Mouse (Mus musculus) hindbrain, embryonic 10.5 days (tissue): Measurements from ENCODE around the gene Arhgap32. TPM values are rescaled to one million over a fixed set of nuclear protein-coding genes. Genes with fewer than 3 reads are reported as not detected.
A peak's percentile ranks its signal among the peaks of the same experiment; 100 is the strongest.

Experiments
- DNase-seq: peaks from one replicate; pipeline ENCODE4 v3.0.0-alpha.2; 2017; ENCODE audit warnings: low spot score
- H3K27ac ChIP-seq: fragments of 300-500 bp; sonication (generic); 2 replicates; pipeline ENCODE4 v1.5.1; 2016; ENCODE audit warnings: mild to moderate bottlenecking, moderate library complexity
- H3K27me3 ChIP-seq: fragments of 300-500 bp; sonication (generic); 2 replicates; pipeline ENCODE4 v1.6.1; 2016; ENCODE audit warnings: mild to moderate bottlenecking; ENCODE audit not compliant: poor library complexity, insufficient read depth, severe bottlenecking
- H3K36me3 ChIP-seq: fragments of 300-500 bp; sonication (generic); 2 replicates; pipeline ENCODE4 v1.6.1; 2016; ENCODE audit warnings: mild to moderate bottlenecking, moderate library complexity
- H3K4me1 ChIP-seq: fragments of 300-500 bp; sonication (generic); replicated peaks from 2 replicates; pipeline ENCODE4 v1.6.1; 2016; ENCODE audit warnings: mild to moderate bottlenecking
- H3K4me3 ChIP-seq: fragments of 300-500 bp; sonication (generic); 2 replicates; pipeline ENCODE4 v1.5.1; 2016; ENCODE audit warnings: mild to moderate bottlenecking, moderate library complexity
- H3K9me3 ChIP-seq: fragments of 300-500 bp; sonication (generic); 2 replicates; pipeline ENCODE4 v1.6.1; 2016; ENCODE audit warnings: mild to moderate bottlenecking, moderate library complexity
- WGBS: fragments of 180-500 bp; shearing (Covaris S2); methylation state at CpG from one replicate; pipeline ENCODE4 v1.1.7; 2016; 5-methylcytosine and 5-hydroxymethylcytosine counted together
- polyA plus RNA-seq: library from polyadenylated mRNA; unstranded; fragments of >200 nt; fragmentation: Nextera tagmentation; extraction: Ambion mirVana; gene quantifications from 2 replicates; pipeline ENCODE4 v1.2.1, GENCODE M21; 2016

Gene Arhgap32
- polyA plus RNA-seq, 1 experiment from 2014 or later, result 4.6 TPM

DNA sequence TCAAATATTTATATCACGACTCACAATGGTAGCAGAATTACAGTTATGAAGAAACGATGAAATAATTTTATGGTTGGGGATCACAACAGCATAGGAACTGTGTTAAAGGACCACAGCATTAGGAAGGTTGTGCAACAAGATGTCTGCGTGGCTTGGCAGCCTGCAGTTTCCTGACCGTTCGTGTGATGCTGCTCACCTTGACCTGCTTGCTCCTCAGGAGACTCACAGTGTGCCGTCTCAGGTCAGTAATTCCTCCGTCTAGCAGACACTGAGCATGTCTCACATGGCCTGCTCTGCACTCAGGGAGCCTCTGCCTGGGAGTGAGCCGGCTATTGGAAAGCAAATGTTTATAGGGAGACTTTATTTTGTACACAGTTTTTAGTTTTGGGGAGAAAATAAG lies 54.8 kb downstream of the Arhgap32 start:
- Histone ChIP-seq H3K36me3 (0 out of 2 replicates have a peak, but pooled peaks cover 4% of the 10 kb centered on the region), H3K4me3 (no peak overlapping the region), H3K27me3 (no peaks in the 10 kb centered on the region), H3K27ac (no peak overlapping the region), H3K4me1 (no peaks in the 10 kb centered on the region), H3K9me3 (no peaks in the 10 kb centered on the region)
- 89% methylated on average over 8 of the region's 8 CpGs for WGBS
- no peak for DNase-seq

DNA sequence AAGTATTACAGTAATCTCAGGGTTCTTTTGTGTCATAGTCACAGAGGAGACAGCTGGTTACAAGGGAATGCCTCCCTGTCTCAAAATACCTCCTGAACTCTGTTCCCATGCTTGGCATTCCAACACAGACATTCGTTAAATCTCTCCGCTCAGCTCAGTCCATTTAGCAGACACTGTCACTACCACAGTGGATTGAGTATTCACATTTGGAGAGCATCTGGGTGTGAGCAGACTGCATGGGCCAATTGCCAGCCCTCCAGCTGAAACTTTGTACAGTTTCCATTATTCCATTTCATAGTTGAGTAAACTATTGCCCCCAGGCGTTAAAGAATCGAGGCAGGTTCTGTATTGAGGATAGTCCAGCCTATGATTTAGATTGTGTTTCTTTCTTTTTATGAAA lies 60.7 kb downstream of the Arhgap32 start:
- H3K4me1 ChIP-seq, result no peaks in the 10 kb centered on the region
- 0 out of 2 replicates have a peak, but pooled peaks cover 4% of the 10 kb centered on the region for H3K36me3 ChIP-seq
- H3K9me3 ChIP-seq, result no peaks in the 10 kb centered on the region
- WGBS, result 88% methylated on average over 4 of the region's 4 CpGs
- no peak overlapping the region for H3K27ac ChIP-seq
- no peaks in the 10 kb centered on the region for H3K27me3 ChIP-seq
- DNase-seq, result no peak
- no peak overlapping the region for H3K4me3 ChIP-seq

DNA sequence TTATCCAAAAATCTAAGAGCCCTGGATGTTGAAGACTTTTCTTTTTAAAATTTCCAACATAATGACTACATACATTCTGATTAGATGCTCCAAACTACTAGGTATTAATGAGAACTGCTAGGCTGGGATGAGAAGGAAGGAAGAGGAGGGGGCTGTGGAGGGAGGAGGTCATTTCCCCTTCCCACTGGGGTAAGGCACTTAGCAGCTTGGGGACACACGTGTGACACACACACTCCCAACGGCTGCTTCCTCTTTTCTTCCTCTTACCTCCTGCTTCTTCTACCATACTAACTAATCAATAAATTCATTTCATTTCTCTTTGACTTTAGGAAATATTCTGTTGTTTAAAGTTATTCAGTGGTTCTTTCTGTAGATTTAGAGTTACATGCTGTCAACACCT lies 65.2 kb downstream of the Arhgap32 start:
- Histone ChIP-seq H3K27ac (no peak overlapping the region), H3K4me3 (no peak overlapping the region), H3K27me3 (no peaks in the 10 kb centered on the region), H3K36me3 (peaks cover 36% of the 10 kb centered on the region), H3K4me1 (no peaks in the 10 kb centered on the region), H3K9me3 (no peaks in the 10 kb centered on the region)
- WGBS, result 76% methylated on average over 2 of the region's 2 CpGs
- no peak for DNase-seq

DNA sequence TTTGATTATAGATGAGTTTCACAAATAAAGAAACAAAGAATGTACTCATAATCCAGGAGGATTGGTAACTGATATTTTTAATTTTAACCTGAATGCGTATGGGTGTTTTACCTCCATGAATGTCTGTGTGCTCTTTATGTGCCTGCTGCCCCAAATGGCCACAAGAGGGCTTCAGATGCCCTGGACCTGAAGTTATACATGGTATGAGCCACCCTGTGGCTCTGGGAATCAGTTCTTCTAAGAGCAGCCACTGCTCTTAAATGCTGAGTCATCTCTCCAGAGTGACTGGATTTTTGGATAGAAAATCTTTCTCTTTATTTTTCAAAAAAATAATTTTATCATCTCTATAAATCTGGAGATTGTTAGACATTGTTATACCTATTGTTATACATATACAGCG lies 70.6 kb downstream of the Arhgap32 start:
- DNase-seq, result peak; percentile 17
- Histone ChIP-seq H3K36me3 (peaks cover 52% of the 10 kb centered on the region), H3K4me1 (no peaks in the 10 kb centered on the region), H3K27ac (no peak overlapping the region), H3K4me3 (no peak overlapping the region), H3K27me3 (no peaks in the 10 kb centered on the region), H3K9me3 (no peaks in the 10 kb centered on the region)
- 93% methylated on average over 2 of the region's 2 CpGs for WGBS

DNA sequence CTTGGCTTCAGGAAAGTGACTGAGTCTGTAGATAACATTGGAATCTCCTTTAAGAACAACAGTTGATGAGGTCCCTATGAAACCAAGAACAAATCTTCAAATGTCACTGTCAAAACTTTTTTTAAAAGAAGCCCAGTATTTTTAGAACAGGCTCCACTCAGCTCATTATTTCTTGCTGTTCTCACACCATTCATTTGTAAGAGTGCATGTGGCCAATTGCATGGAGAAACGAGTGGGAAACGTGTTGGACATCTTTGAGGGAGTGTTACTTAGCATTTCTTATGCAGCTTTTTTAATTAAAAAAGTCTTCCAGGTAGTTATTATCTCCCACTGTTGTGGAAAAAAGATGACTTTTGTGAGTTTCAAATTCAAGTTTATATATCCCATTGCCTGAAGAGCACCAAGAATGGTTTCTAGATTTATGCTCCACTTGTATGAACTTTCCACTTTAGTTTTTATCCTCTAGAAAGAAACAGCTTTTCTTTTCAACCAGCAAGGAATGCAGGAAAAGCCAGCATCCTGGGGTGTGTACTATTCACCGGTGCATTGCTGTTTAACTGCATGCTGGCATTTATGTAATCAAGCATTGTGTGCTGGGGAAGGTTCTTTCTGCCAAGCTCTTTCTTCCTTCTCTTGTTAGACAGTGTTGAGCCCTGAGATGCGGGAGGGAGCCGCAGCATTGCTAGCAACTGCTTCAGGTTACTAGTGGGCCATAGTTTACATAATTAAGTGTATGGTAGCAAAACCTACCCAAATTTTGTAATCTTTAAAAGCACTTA lies 76.5 kb downstream of the Arhgap32 start:
- H3K36me3 ChIP-seq, result peaks cover 19% of the 10 kb centered on the region
- H3K4me3 ChIP-seq, result no peak overlapping the region
- no peaks in the 10 kb centered on the region for H3K27me3 ChIP-seq
- 49% methylated on average over 5 of the region's 5 CpGs for WGBS
- no peak overlapping the region for H3K27ac ChIP-seq
- H3K9me3 ChIP-seq, result no peaks in the 10 kb centered on the region
- no peak for DNase-seq
- H3K4me1 ChIP-seq, result no peaks in the 10 kb centered on the region

DNA sequence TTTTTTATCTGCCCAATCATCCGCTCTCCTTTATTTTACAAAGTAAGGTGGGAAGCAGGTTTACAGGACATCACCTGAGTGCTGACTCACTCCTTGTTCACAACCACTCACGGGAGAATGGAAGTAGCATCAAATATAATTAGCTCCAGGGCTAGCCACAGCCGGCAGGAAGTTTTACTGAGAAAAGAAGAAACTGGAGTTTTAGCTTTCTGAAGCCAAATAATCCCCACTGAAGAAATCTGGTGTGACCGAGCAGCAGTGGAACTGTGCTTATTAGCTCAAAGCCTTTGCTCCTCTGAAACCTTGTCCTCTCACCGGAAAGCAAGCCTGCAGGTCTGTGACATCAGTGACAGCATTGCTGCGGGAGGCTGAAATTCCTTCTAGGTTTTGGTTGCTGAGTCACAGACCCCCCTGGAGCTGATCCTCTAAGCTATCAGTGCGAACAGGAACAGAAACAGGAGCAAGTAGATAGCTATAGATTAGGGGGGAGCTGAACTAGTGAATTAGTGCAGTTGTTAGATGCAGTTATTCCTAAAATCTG lies 88.6 kb downstream of the Arhgap32 start:
- H3K36me3 ChIP-seq, result peaks cover 6% of the 10 kb centered on the region; the same call in 1 of the 2 replicates
- H3K9me3 ChIP-seq, result no peaks in the 10 kb centered on the region
- peaks cover 3% of the 10 kb centered on the region for H3K4me1 ChIP-seq
- no peak overlapping the region for H3K27ac ChIP-seq
- DNase-seq, result no peak
- H3K4me3 ChIP-seq, result no peak overlapping the region
- WGBS, result 66% methylated on average over 7 of the region's 7 CpGs
- no peaks in the 10 kb centered on the region for H3K27me3 ChIP-seq

DNA sequence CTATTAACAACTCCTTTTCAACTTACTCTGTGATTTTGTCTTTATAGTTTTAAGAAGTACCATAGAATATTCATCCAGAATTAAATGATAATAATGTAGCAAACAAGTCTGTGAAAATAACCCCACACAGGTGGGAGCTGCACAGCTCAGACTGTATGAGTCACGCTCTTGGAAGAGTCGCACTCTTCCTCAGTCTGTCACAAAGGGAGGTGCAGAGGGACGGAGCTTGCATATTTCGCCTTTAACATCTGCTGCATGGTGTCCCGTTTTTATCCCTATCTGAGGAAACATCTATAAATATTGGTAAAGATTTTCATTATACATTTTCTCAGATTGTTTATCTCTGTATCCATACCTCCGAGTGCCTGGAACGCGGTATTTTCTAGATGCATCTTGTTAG lies 91.2 kb downstream of the Arhgap32 start:
- H3K4me1 ChIP-seq, result peaks cover 3% of the 10 kb centered on the region; the same call in 1 of the 2 replicates
- DNase-seq, result no peak
- no peak overlapping the region for H3K4me3 ChIP-seq
- 0 out of 2 replicates have a peak, but pooled peaks cover 7% of the 10 kb centered on the region for H3K36me3 ChIP-seq
- no peaks in the 10 kb centered on the region for H3K9me3 ChIP-seq
- 92% methylated on average over 8 of the region's 8 CpGs for WGBS
- no peaks in the 10 kb centered on the region for H3K27me3 ChIP-seq
- no peak overlapping the region for H3K27ac ChIP-seq

DNA sequence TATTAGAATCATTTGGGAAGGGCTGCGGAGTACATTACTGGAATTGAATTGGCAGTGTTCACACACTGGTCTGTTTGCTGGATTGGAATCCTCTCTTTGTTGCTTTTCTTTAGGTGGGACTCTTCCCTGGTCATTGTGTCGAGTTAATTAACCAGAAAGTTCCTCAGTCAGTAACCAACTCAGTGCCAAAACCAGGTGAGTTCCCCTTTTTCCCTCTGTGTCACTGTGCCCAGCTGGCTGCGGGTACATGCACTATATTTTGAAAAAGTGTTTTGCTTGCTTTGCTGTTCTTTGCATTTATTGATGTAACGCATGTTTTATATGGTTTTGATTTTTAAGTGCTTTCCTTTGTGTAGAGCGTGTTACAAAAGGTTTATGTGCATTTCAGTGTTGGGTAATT lies 92.1 kb downstream of the Arhgap32 start:
- 88% methylated on average over 5 of the region's 5 CpGs for WGBS
- Histone ChIP-seq H3K27me3 (no peaks in the 10 kb centered on the region), H3K36me3 (0 out of 2 replicates have a peak, but pooled peaks cover 7% of the 10 kb centered on the region), H3K4me1 (peaks cover 3% of the 10 kb centered on the region; the same call in 1 of the 2 replicates), H3K27ac (no peak overlapping the region), H3K4me3 (no peak overlapping the region), H3K9me3 (no peaks in the 10 kb centered on the region)
- no peak for DNase-seq

DNA sequence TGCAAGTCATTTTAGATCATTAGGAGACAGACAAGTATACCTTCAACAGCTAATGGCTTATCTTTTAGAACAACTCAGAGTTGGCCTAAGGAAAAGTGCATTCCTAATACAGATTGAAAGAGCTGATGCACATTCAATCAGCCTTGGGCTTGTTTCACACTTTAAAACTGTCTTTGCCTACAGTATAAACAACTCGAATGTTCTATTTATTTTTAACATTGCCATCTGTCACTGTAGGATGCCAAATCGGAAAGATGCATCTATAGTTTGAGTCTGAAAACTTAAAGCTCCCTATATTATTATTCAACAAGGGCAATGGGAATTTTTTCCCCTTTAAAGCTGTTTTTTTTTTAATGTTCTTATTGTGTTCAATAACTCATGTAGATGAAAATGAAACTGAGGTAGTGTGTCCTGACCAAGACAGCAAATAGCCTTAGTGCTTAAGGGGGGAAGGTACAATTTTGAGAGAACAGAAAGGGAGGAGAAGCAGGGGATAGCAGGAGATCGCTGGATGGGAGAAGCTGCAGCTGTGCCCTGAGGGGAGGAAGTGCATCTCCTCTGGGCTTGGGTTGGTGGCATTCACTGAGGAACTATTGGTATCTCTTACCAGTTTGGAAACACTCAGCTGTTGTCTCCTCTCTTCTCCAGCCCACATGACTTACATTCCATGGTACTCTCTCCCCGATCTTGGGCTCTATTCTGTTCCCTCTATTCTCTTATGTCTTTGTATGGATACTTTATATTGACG lies 101.1 kb downstream of the Arhgap32 start:
- Histone ChIP-seq H3K27ac (no peak overlapping the region), H3K27me3 (no peaks in the 10 kb centered on the region), H3K4me1 (0 out of 2 replicates have a peak, but pooled peaks cover 3% of the 10 kb centered on the region), H3K4me3 (no peak overlapping the region), H3K36me3 (no peaks in the 10 kb centered on the region), H3K9me3 (no peaks in the 10 kb centered on the region)
- 77% methylated on average over 5 of the region's 5 CpGs for WGBS
- no peak for DNase-seq

DNA sequence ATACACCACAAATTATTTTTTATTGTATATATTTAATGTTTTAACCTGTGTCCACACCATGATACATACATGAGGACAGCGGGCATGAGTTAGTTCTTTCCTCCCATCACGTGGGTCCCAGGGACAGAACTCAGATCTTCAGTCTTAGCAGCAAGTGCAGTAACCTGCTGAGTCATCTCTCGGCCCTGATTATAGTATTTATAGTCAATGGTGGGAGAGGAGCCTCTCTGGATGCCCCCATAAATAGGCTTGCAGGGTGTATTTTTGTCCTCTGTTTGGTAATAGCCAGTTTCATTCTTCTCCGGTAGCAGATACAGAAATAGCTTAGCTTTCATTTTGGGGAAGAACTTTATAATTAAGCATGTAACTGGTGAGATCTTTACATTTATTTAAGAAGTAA lies 103.5 kb downstream of the Arhgap32 start:
- no peaks in the 10 kb centered on the region for H3K36me3 ChIP-seq
- peaks cover 17% of the 10 kb centered on the region for H3K4me1 ChIP-seq
- WGBS, result 84% methylated on average over 4 of the region's 4 CpGs
- no peak overlapping the region for H3K27ac ChIP-seq
- no peaks in the 10 kb centered on the region for H3K9me3 ChIP-seq
- H3K27me3 ChIP-seq, result no peaks in the 10 kb centered on the region
- no peak for DNase-seq
- no peak overlapping the region for H3K4me3 ChIP-seq

DNA sequence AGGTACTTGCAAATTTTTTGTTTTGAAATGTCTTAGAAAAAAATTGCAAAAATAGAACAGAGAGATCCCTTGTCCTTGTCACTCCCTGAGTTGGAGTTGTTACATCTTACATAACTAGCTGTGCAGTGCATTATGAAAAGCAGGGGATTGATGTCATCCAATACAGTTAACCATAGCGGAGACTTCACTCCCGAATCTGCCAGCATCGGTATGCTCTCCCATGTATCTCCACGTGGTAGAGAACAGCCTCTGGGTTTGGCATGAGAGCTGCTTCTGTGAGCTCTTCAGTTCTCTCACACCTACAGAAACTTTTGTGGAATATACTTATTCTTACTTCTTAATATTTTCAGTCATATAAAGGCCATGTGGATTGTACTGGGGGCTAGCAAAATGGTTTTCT lies 106.2 kb downstream of the Arhgap32 start:
- no peak for DNase-seq
- WGBS, result 84% methylated on average over 4 of the region's 4 CpGs

DNA sequence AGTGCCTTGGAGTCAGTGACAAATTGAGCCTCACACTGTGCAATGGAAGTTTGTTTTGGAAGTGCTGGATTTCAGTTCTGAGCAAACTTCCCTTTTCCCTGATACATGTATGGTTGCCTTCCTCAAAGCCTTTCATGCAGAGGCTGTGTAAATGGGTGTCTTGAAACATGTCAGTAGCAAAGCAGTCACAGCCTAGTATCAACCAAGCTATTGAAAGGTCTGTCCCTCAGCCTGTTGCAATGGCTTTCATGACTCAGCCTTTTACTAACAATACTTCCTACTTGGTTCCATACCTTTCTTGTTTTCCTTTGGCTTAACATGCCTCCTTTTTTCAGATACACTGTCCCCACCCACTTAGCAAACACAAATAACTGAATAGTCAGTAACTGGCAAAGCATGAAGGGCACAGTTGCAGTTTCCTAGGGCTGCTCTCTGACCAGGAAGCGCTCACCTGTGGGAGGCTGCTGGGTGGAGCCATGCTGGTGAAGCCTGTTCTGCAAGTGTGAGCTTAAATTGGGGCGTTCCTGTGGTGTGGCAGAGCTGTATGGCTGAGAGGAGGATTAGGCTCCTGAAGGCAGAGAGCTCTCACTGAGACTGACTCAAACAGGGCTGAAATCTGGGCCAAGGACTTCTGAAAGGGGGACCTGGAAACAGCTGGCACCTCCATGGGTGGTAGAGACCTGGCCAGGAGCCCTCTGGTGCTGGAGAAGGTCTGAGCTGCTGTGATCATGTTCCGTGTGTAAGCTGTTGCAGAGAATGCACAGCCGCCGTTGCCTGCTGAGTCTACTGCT lies 108.0 kb downstream of the Arhgap32 start:
- DNase-seq, result no peak
- no peak overlapping the region for H3K4me3 ChIP-seq
- 40% methylated on average over 5 of the region's 5 CpGs for WGBS
- H3K9me3 ChIP-seq, result no peaks in the 10 kb centered on the region
- 0 out of 2 replicates have a peak overlapping the region, but pooled peaks have one; percentile 64 for H3K27ac ChIP-seq
- peaks cover 24% of the 10 kb centered on the region for H3K4me1 ChIP-seq
- H3K27me3 ChIP-seq, result no peaks in the 10 kb centered on the region
- no peaks in the 10 kb centered on the region for H3K36me3 ChIP-seq

More for the DNA sequence above, 106.2 kb downstream of the Arhgap32 start:
- no peaks in the 10 kb centered on the region for H3K27me3 ChIP-seq
- no peaks in the 10 kb centered on the region for H3K36me3 ChIP-seq
- H3K4me1 ChIP-seq, result peaks cover 24% of the 10 kb centered on the region
- H3K4me3 ChIP-seq, result no peak overlapping the region
- H3K9me3 ChIP-seq, result no peaks in the 10 kb centered on the region
- H3K27ac ChIP-seq, result no peak overlapping the region
